Mouse (Mus musculus) bone marrow macrophage, adult 2 months (primary cell): Measurements from ENCODE around the gene Hdc. TPM values are rescaled to one million over a fixed set of nuclear protein-coding genes. Genes with fewer than 3 reads are reported as not detected.
"Not testable (repeated sequence)": the region's sequence is repeated elsewhere in the genome, so short reads cannot be mapped to it uniquely, and the experiment has no call there.

Experiments
- H3K27ac ChIP-seq: 2 replicates; pipeline ENCODE4 v1.5.1; 2012; ENCODE audit warnings: low read depth, low read length; ENCODE audit not compliant: insufficient read depth
- H3K4me1 ChIP-seq: 2 replicates; pipeline ENCODE4 v1.6.1; 2012; ENCODE audit warnings: low read length; ENCODE audit not compliant: control insufficient read depth, insufficient read depth
- H3K4me3 ChIP-seq: 2 replicates; pipeline ENCODE4 v1.5.1; 2012; ENCODE audit warnings: mild to moderate bottlenecking, low read length, moderate library complexity; ENCODE audit not compliant: insufficient read depth
- CTCF ChIP-seq: IDR thresholded peaks from 2 replicates; pipeline ENCODE4 v1.5.1; 2012; ENCODE audit warnings: low read depth, mild to moderate bottlenecking, low read length, moderate library complexity
- POLR2A ChIP-seq: IDR thresholded peaks from 2 replicates; pipeline ENCODE4 v1.6.1; 2012; ENCODE audit warnings: mild to moderate bottlenecking, low read depth, low read length, borderline replicate concordance
- polyA plus RNA-seq: library from polyadenylated mRNA; stranded (reverse); fragments of >200 nt; gene quantifications from 2 replicates; pipeline ENCODE4 v1.2.4, GENCODE M21; 2012; ENCODE audit not compliant: missing spikeins, insufficient read depth, insufficient read length

The Hdc gene
- polyA plus RNA-seq, 1 experiment, result 1.6 TPM

DNA sequence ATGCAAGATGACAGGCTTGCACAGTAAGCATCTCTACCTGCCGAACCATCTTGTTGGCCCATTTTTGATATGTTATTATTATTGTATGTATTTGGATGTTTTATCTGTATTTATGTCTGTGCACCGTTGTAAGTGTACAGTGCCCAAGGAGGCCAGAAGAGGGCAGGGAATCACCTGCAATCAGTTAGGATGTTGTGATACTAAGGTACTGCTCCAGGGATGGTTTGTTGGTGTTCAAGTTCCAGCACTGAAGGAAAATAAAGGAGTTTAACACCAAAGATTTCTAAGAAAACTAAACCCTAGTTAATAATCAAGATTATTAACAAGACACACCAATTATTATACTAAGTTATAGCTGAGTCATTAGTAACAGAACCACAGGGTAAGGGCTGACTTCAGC lies 14.1 kb upstream of the Hdc start:
- TF ChIP-seq POLR2A (no peak), CTCF (no peak)
- Histone ChIP-seq H3K27ac (no peak overlapping the region), H3K4me1 (peaks cover 10% of the 10 kb centered on the region), H3K4me3 (no peak overlapping the region)

DNA sequence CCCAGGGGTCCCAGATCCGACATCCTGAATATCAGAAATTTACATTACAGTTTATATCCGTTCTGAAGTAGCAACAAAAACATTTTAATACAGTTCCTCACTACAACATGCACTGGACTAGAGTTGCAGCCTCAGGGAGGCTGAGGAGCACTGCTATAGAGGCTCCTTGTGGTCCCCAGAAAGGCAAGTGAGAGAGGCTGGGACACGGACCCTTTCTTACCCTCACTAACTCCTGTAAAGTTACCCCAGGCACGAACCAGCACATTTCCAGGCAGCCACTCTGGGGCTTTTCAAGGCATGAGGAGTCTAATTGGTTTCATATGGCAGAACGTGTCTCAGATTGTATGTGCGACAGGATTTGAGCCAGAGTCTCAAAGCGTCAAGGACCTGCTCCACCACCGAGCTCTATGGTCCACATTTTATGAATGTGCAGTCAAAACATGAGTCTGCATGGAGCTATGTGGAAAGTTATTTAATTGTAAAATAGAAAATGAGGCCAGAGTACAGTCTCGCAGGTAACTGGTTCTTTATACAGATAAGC lies 9.4 kb upstream of the Hdc start:
- TF ChIP-seq CTCF (no peak), POLR2A (no peak)
- Histone ChIP-seq H3K4me1 (no peaks in the 10 kb centered on the region), H3K4me3 (no peak overlapping the region), H3K27ac (no peak overlapping the region)

DNA sequence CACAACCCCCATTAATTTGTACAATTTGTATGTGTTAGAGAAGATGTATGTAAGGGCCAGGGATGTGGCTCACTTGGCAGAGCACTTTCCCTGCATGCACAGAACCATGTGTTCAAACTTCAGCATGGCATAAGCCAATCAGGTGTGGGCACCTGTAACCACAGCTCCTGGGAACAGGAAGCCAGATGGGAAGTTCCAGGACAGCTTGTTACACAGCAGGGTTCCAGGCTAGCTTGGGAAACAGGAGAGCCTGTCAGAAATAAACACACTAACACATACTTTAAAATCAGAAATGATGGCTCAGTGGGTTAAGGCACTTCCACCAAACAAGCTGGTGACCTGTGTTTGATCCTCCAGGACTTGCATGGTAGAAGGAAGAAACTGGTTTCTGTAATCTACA lies 4.0 kb upstream of the Hdc start:
- H3K27ac ChIP-seq, result no peak overlapping the region
- TF ChIP-seq POLR2A (no peak), CTCF (no peak)
- peaks cover 3% of the 10 kb centered on the region for H3K4me1 ChIP-seq
- no peak overlapping the region for H3K4me3 ChIP-seq

DNA sequence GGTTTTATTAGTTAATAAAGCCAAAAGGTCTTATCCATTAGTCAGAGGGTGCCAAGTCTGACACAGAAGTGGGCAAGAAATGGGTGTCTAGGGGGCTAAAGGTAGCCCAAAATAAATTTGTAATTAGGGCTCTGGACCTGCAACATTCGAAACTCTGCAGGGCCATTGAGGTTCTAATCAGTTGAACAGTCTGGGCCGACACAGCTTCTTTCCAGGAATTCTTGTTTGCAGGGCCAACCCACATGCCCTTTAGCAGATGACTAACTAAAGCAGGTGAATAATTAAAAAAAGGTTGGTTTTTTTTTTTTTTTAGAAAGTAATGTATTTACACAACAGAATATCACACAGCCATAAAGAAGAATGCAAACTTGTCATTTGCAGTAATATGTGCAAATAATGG lies 3.4 kb upstream of the Hdc start:
- Histone ChIP-seq H3K27ac (no peak overlapping the region), H3K4me1 (peaks cover 3% of the 10 kb centered on the region), H3K4me3 (no peak overlapping the region)
- no peak for TF ChIP-seq POLR2A
- TF ChIP-seq CTCF, result no peak

DNA sequence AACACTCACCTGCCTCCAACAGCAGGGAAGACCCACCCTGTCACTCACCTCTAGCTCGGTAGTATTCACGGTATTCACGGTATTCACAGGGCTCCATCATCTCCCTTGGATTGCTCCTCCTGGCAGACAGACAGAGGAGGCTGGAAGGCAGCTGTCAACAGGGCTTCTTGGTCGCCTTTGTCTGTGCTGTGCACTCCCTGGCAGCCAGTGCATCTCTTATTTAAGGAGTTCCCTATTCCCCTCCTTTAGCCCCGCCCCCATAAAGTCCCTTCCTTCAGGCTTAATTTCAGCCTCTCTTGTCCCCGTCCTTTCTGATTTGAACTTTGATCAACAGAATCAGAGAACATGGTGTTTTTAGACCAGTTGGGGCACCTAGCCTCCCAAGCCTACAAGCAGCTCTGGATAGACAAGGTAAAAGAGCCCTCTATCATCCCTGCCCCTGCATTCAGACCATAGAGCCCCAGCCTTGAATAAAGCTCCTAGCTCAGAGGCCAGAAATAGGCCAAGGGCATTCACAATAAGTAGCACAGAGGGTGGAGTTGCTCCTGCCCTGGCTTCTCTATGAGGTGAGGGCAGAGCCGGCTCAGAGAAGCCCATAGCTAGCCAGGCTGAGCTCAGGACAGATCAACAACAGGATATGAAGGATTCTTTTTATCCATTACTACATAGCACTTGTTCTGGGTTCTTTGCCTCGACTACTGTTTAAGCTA lies 474 bp downstream of the Hdc start:
- H3K4me1 ChIP-seq, result peaks cover 3% of the 10 kb centered on the region
- TF ChIP-seq POLR2A, result no peak
- TF ChIP-seq CTCF, result no peak
- H3K27ac ChIP-seq, result no peak overlapping the region
- no peak overlapping the region for H3K4me3 ChIP-seq

DNA sequence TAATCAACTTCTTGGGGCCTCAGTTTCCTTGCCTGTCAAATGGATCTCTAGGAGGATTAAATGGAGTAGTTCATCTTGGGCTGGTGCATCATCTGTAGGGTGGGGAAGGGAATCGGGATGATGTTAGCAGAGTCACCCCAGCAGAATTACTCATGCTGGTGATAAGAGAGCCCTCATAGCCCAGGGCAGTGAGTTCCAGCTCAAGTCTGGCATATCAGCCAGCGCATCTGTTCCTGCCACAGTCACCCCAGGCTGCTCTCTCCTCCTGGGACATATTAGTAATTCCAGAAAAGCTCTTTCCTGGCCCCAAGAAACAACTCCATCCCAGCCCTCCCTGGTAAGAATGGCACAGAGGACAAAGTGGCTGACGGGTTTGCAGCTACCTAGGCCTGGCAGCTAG lies 3.7 kb downstream of the Hdc start:
- no peak for TF ChIP-seq CTCF
- TF ChIP-seq POLR2A, result no peak
- no peak overlapping the region for H3K27ac ChIP-seq
- peaks cover 3% of the 10 kb centered on the region for H3K4me1 ChIP-seq
- no peak overlapping the region for H3K4me3 ChIP-seq

DNA sequence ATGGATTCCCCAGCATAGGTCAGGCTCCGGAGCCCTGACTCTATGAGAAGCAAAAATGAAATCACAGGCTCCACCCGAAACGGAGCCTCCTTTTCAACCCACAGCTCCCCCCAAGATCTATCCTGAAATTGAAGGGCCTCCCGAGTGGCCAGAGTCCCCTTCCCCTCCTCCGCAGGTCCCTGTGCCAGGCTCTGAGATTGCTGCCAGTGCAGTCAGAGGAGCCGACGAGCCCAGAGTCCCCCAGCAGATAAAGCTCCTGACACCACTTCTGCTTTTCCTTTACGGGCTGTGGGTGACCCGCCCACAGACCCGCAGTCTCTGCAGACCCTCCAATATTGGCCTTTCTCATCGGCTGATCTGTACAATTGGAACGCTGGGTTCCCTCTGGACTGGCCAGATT lies 9.5 kb downstream of the Hdc start:
- not testable (repeated sequence) for H3K4me3 ChIP-seq, H3K27ac ChIP-seq
- H3K4me1 ChIP-seq, result peaks cover 11% of the 10 kb centered on the region

DNA sequence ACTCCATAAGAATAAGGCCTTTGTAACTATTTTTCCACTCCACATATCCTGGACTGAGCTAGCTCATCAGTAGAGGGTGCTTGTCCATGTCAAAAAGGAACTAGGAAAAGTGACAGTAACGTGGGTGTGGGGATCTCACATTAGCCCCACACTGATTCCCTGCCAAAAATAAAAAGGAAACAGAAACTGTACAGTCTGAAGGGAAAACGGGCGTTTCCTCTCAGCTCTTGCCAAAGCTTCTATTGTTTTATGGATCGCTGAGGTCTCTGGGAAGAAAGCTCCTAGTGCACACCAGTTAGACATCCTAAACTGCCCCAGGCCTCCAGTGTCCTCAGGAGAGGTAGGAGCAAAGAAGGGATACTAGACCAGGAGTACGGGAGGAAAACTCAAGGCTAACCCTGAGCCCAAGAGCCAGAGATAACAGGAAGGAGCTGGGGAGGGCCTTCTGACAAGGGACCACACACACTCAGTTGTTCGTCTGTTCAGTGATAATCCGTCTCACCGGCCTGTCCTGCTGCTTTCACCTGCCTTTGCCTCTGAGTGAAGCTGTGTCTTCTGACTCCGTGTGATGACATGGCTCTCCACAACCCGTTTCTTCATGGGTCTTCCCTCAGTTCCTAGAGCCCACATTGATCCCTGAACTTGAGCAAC lies 11.4 kb downstream of the Hdc start:
- Histone ChIP-seq H3K4me1 (peaks cover 11% of the 10 kb centered on the region), H3K4me3 (peak overlapping the region; percentile 50), H3K27ac (peak overlapping the region; percentile 64)
- no peak for TF ChIP-seq POLR2A
- no peak for TF ChIP-seq CTCF

DNA sequence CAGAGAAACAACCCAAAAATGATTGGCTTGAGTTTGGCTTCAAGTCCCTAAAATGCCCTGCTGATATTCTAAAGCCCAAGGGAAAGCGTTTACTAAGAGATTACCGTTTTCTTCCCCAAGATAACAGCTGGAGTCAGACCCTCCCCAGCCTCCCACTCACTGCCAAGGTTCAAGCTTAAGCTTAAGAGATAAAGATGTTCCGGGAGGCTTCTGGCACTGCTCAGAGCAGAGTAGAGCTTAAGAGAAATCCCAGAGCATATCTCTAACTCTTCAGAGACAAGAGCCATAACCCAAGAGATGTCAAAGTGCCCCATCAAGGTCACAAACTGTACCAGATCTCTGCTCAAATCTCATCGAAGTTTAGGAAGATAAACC lies 12.4 kb downstream of the Hdc start:
- Histone ChIP-seq H3K27ac (no peak overlapping the region), H3K4me3 (no peak overlapping the region), H3K4me1 (peaks cover 20% of the 10 kb centered on the region)
- TF ChIP-seq CTCF (no peak), POLR2A (no peak)

DNA sequence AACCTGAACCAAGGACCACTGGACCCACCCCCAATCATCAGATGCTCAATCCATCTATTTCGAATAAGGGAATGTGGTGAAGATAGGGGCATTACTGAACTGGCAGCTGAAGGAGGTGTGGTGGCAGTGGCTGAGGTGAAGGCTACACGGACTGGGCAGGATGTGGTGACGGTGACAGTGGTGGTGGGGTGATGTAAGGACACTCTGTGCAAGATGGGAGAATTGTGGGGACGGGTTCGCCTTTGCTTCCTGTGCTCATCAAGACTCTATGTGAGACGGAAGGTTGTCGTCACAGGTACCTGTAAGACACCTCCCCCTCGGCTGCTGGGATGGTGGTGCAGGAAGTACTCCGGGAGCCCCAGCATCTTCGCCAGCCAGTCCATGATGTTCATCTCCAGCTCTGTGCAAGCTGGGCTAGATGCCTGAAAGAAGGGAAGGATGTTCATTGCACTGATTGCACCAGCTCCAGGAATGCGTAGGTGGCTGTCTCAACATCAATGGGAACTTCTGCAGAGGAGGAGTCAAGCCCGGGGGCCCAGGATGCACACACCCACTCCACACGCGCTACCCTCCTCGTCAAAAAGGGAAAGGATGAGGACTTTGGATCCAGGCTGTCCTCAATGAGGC lies 12.9 kb downstream of the Hdc start:
- H3K4me3 ChIP-seq, result no peak overlapping the region
- TF ChIP-seq POLR2A (no peak), CTCF (no peak)
- H3K27ac ChIP-seq, result no peak overlapping the region

More for the DNA sequence above, 12.9 kb downstream of the Hdc start:
- H3K4me1 ChIP-seq, result peaks cover 23% of the 10 kb centered on the region
